Mouse (Mus musculus) mesoderm, embryonic 11.5 days (tissue): ENCODE data around the gene Xpnpep2.
A peak's percentile ranks its signal among the peaks of the same experiment; 100 is the strongest.

ENCODE experiments used
- DNase-seq: peaks from one replicate; pipeline ENCODE4 v3.0.0-alpha.2; 2012; ENCODE audit warnings: low read depth, low spot score

Gene Xpnpep2

DNA sequence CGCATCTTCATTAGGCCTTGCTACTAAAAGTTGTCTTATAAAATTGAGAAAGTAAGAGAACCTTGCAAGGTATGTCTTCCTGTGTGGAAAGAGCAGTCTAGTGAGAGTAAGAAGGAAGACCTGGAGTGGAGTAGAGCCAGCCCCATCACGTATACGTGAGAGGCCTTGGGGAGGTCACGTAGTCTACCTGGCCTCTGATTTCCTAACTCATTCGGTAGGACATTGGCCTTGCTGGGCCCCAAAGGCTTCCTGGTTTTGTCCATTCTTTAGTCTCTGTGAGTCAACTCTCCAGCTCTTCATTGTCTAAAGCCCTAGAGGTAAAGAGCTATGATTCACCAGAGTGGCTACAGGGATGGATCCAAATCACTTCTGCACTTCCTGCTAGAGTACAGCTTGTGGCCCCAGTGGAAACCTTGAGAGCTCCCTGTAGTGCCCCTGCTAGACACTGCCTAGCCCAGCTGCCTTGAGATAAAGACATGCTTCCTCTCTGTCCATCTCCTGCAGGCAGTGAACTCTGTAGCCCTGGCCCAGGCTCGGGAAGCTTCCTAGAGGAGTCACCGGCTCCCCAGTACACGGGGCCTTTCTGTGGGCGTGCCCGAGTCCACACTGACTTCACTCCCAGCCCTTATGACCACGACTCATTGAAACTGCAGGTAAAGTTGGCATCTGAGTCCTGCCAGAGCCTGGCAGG lies 49.8 kb downstream of the Xpnpep2 start:
- no peak for DNase-seq

DNA sequence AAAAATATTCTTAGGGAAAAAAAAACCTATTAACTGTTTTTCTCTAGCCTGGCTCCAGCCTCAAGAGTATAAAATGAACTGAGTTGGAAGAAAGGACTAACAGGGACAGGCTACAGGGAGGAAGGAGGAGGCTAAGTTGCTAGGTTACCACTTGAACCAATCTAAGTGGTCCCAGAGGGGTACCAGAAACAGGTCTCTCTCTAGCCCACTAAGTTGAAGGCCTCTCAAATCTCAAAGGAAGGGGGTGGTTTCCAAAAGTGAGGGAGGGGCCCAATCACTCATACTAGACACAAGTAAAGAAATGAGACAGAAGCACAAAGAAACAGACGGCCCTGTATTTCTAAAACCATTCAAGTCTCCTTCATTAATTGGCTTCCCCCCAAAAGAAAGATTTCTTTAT lies 61.4 kb downstream of the Xpnpep2 start:
- peak; percentile 6 for DNase-seq

DNA sequence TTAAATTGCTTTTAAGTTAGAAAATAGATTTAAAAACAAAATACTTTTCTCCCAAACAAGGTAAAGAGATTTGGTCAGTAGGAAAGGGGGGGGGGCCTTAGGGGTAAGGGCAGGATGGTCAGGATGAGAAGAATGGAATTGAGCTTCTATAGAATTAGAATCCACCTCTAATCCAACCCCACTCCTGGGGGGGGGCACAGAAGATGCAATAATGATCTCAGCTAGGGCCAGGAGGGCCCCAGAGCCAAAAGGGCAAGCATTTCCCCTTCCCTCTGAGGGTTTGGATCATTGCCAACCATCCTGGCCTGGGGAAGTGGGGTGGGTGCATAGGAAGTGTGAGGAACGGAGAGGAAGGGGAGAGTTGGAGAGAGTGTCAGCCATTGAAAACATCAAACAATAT lies 61.8 kb downstream of the Xpnpep2 start:
- DNase-seq, result no peak

DNA sequence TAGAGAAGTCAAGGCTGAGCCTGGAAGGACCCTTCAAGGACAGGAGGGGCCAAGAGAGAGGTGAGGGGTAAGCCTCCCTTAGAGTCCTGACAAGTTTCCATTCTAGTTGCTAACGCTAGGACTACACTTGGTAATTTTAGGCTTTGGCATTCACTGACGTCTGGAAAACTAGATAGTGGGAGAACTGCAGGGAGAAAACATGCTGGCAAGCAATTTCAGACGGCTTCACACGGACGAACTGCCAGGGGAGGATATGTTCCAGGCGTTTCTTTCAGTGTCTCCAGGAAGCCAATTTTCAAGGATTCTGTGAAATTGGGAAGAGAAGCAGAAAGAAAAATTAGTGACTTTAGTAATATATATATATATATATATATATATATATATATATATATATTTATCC lies 73.3 kb downstream of the Xpnpep2 start:
- no peak for DNase-seq

DNA sequence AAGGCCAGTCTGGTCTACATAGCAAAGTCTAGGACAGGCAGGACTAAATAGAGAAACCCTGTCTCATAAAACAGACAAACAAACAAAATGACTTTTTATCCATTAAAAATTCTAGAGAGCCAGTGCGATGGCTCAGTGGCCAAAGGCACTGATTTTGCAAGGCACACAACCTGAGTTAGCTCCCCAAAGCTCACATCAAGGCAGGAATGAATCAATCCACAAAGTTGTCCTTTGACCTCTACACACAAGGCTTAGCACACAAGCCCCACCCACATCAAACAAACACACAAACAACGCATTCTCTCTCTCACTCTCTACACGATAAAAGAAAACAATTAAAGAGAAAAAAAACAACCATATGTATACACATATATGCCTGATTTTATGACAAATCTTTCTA lies 76.2 kb downstream of the Xpnpep2 start:
- DNase-seq, result no peak
